Mouse (Mus musculus): ENCODE data around the gene Cenpw. TPM values are rescaled to one million over a fixed set of nuclear protein-coding genes. Genes with fewer than 3 reads are reported as not detected.

Cenpw gene
- polyA plus RNA-seq (2012; rRNA removed), result 9.0 and 9.3 TPM in 2 replicates

DNA sequence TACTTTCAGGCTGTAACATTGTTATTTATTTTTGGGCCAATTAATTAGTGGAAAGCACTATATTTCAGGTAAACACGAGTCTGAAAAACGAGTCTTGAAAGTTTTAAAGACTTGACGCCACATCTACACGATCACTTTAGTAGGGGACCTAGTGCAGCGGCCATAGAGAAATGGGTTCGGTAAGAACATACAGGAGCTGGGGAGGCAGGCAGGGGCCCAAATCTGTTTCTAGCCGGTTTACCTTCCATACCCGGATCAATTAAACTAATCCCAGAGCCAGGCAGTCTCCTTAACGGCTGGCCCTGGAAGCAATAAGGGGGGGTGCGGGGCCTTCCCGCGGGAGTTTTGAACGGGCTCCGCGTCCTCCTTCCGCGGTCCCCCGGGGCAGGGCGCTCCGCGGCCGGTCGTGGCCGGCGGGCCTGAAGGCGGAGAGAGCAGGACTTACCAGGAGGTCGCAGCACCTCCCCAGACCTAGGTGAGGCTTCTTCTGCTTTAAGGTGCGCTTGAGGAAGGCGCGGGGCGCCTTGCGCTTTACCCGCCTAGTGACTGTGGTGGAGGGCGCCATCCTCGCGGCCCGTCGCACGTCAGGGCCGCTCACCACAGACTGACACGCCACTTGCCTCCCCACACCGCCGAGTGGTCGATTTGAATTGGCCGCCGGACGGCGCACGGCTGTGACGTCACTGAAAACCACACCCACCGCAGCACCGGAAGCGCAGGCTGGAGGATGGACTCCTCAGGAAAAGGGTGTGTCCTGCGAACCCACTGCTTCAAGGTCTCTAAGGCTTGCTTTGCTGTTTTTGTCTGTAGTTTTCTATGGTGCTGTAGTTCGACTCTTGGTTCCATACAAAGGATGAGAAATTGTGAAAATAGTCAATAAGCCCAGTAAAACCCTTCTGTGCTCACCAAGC is at the start of gene Cenpw:
Gene Cenpw (minus strand): TSS at position 645 of the 911 bp plus-strand sequence.

Measured in liver, embryonic 18 days (tissue).